Mouse (Mus musculus) MEL (cell line): ENCODE measurements around the gene Spata31d1a. TPM values are rescaled to one million over a fixed set of nuclear protein-coding genes. Genes with fewer than 3 reads are reported as not detected.

Experiments used
- DNase-seq: peaks from one replicate; pipeline ENCODE4 v3.0.0; 2011; ENCODE audit warnings: low read depth, low spot score
- H3K27ac ChIP-seq: 2 replicates; pipeline ENCODE4 v1.5.1; 2012; ENCODE audit warnings: low read depth, mild to moderate bottlenecking, control low read depth, low read length, moderate library complexity; ENCODE audit not compliant: control insufficient read depth
- H3K27me3 ChIP-seq, 2 experiments: fragments of 150-350 bp in 1 of 2; sonication (generic) in 1 of 2; 2 replicates each; pipeline ENCODE4 v1.6.1; 2012; ENCODE audit warnings: low read length in 2 of 2, mild to moderate bottlenecking in 2 of 2, improper control_type of control experiment in 1 of 2, moderate library complexity in 1 of 2; ENCODE audit not compliant: insufficient read depth in 2 of 2, control insufficient read depth in 1 of 2
- H3K36me3 ChIP-seq, 2 experiments: 2 replicates each; pipeline ENCODE4 v1.6.1; 2012 to 2014; ENCODE audit warnings: low read length in 2 of 2, improper control_type of control experiment in 1 of 2, inconsistent platforms in 1 of 2, mild to moderate bottlenecking in 1 of 2; ENCODE audit not compliant: insufficient read depth in 2 of 2, control insufficient read depth in 1 of 2
- H3K4me1 ChIP-seq, 2 experiments: fragments of 150-350 bp in 1 of 2; sonication (generic) in 1 of 2; 2 replicates each; pipeline ENCODE4 v1.6.1; 2012; ENCODE audit warnings: low read length in 2 of 2, improper control_type of control experiment in 1 of 2, mild to moderate bottlenecking in 1 of 2; ENCODE audit not compliant: insufficient read depth in 2 of 2, control insufficient read depth in 1 of 2
- H3K4me3 ChIP-seq, 2 experiments: fragments of 150-350 bp in 1 of 2; sonication (generic) in 1 of 2; 2 replicates each; pipeline ENCODE4 v1.5.1; 2012; ENCODE audit warnings: low read depth in 2 of 2, low read length in 2 of 2, mild to moderate bottlenecking in 2 of 2, moderate library complexity in 2 of 2, control low read depth in 1 of 2, improper control_type of control experiment in 1 of 2; ENCODE audit not compliant: control insufficient read depth in 1 of 2, insufficient read depth in 1 of 2
- H3K79me2 ChIP-seq: 2 replicates; pipeline ENCODE4 v1.6.1; 2012; ENCODE audit warnings: mild to moderate bottlenecking, low read length, moderate library complexity; ENCODE audit not compliant: control insufficient read depth, poor library complexity, insufficient read depth
- H3K9ac ChIP-seq: 2 replicates; pipeline ENCODE4 v1.6.1; 2012; ENCODE audit warnings: low read depth, mild to moderate bottlenecking, control low read depth, low read length, moderate library complexity; ENCODE audit not compliant: control insufficient read depth, poor library complexity, severe bottlenecking
- H3K9me3 ChIP-seq: fragments of 150-350 bp; sonication (generic); replicated peaks from 2 replicates; pipeline ENCODE4 v1.6.1; 2012; ENCODE audit warnings: mild to moderate bottlenecking, low read length, improper control_type of control experiment, moderate library complexity; ENCODE audit not compliant: insufficient read depth
- E2F4 ChIP-seq: IDR thresholded peaks from 2 replicates; pipeline ENCODE4 v1.6.1; 2011; ENCODE audit warnings: low read depth, low read length, improper control_type of control experiment, borderline replicate concordance
- EP300 ChIP-seq, 2 experiments: IDR thresholded peaks; 2 replicates each; pipeline ENCODE4 v1.6.1; 2011; ENCODE audit warnings: improper control_type of control experiment in 2 of 2, low read length in 2 of 2, low read depth in 1 of 2, mild to moderate bottlenecking in 1 of 2
- GABPA ChIP-seq: IDR thresholded peaks from 2 replicates; pipeline ENCODE4 v1.6.1; 2012; ENCODE audit warnings: low read depth, mild to moderate bottlenecking, inconsistent platforms, low read length, improper control_type of control experiment, moderate library complexity
- JUND ChIP-seq: IDR thresholded peaks from 2 replicates; pipeline ENCODE4 v1.6.1; 2011; ENCODE audit warnings: low read depth, mild to moderate bottlenecking, improper control_type of control experiment, low read length
- KAT2A ChIP-seq: conservative IDR thresholded peaks from 2 replicates; pipeline ENCODE4 v1.6.1; 2012; ENCODE audit warnings: low read depth, low read length, improper control_type of control experiment, inconsistent platforms
- MAFK ChIP-seq: IDR thresholded peaks from 2 replicates; pipeline ENCODE4 v1.6.1; 2011; ENCODE audit warnings: low read depth, mild to moderate bottlenecking, low read length, improper control_type of control experiment, borderline replicate concordance
- MAX ChIP-seq: IDR thresholded peaks from 2 replicates; pipeline ENCODE4 v1.6.1; 2011; ENCODE audit warnings: low read length, improper control_type of control experiment
- MEF2A ChIP-seq: IDR thresholded peaks from 2 replicates; pipeline ENCODE4 v1.6.1; 2014; ENCODE audit warnings: low read depth, mild to moderate bottlenecking, inconsistent platforms, low read length, improper control_type of control experiment; ENCODE audit not compliant: poor library complexity, insufficient replicate concordance, severe bottlenecking; ENCODE audit errors: extremely low read depth
- NELFE ChIP-seq: IDR thresholded peaks from 2 replicates; pipeline ENCODE4 v1.6.1; 2011; ENCODE audit warnings: low read depth, low read length, improper control_type of control experiment
- POLR2A ChIP-seq, 2 experiments: IDR thresholded peaks; 2 replicates each; pipeline ENCODE4 v1.6.1; 2011 to 2012; ENCODE audit warnings: low read length in 2 of 2, mild to moderate bottlenecking in 2 of 2, control low read depth in 1 of 2, improper control_type of control experiment in 1 of 2, low read depth in 1 of 2, moderate library complexity in 1 of 2; ENCODE audit not compliant: control insufficient read depth in 1 of 2, insufficient read depth in 1 of 2, poor library complexity in 1 of 2
- POLR2AphosphoS5 ChIP-seq: IDR thresholded peaks from 2 replicates; pipeline ENCODE4 v1.6.1; 2012; ENCODE audit warnings: low read depth, borderline replicate concordance, mild to moderate bottlenecking, inconsistent platforms, low read length, moderate library complexity, mixed read lengths
- SMC3 ChIP-seq: IDR thresholded peaks from 2 replicates; pipeline ENCODE4 v1.6.1; 2011; ENCODE audit warnings: low read depth, low read length, improper control_type of control experiment
- TBP ChIP-seq: IDR thresholded peaks from 2 replicates; pipeline ENCODE4 v1.8.0; 2011; ENCODE audit warnings: low read depth, low read length, improper control_type of control experiment
- TCF12 ChIP-seq: IDR thresholded peaks from 2 replicates; pipeline ENCODE4 v1.6.1; 2014; ENCODE audit warnings: low read depth, mild to moderate bottlenecking, inconsistent platforms, low read length, improper control_type of control experiment, moderate library complexity
- USF2 ChIP-seq, 2 experiments: IDR thresholded peaks; 2 replicates each; pipeline ENCODE4 v1.6.1; 2011 to 2012; ENCODE audit warnings: improper control_type of control experiment in 2 of 2, low read length in 2 of 2, borderline replicate concordance in 1 of 2, inconsistent platforms in 1 of 2, low read depth in 1 of 2, mild to moderate bottlenecking in 1 of 2; ENCODE audit not compliant: insufficient read depth in 1 of 2
- ZKSCAN1 ChIP-seq: IDR thresholded peaks from 2 replicates; pipeline ENCODE4 v1.6.1; 2012; ENCODE audit warnings: low read depth, mild to moderate bottlenecking, inconsistent platforms, low read length, improper control_type of control experiment, moderate library complexity
- polyA plus RNA-seq, 2 experiments: library from polyadenylated mRNA; stranded (reverse) in 1 of 2; unstranded in 1 of 2; fragments of >175 nt in 1 of 2; fragments of >200 nt in 1 of 2; gene quantifications; 2 replicates each; pipeline versions ENCODE4 v1.2.1 to v1.2.4; 2012; ENCODE audit warnings: low replicate concordance in 2 of 2, low read depth in 1 of 2; ENCODE audit not compliant: insufficient read length in 2 of 2, insufficient read depth in 1 of 2, missing spikeins in 1 of 2
- total RNA-seq: library from RNA; depleted of rRNA; stranded (reverse); fragments of 300-350 nt; gene quantifications from 2 replicates; pipeline ENCODE4 v1.2.3, GENCODE M21; 2012

Spata31d1a gene
- total and polyA plus RNA-seq, 3 experiments: 0.03 TPM; not detected in 2

- H3K9me3 ChIP-seq: no peaks in the 10 kb centered on the region
- peaks cover 0 to 2% of the 10 kb centered on the region in 2 experiments; a peak in 2 of 4 replicates for H3K36me3 ChIP-seq
- no peak overlapping the region for H3K9ac ChIP-seq
- H3K4me1 ChIP-seq: no peaks in the 10 kb centered on the region
- no peak for TF ChIP-seq NELFE
- no peak for TF ChIP-seq ZKSCAN1
- no peak for TF ChIP-seq SMC3
- no peak for TF ChIP-seq EP300 (IDR thresholded peaks at IDR 0.05; ENCODE audit: low read depth in 1 of 2, low read length in 2 of 2)
- no peak for TF ChIP-seq TBP
- no peaks in the 10 kb centered on the region for H3K27me3 ChIP-seq
- DNase-seq: no peak
- H3K4me3 ChIP-seq: no peak overlapping the region
- no peak overlapping the region for H3K27ac ChIP-seq
- no peaks in the 10 kb centered on the region for H3K79me2 ChIP-seq
Measured at GRCm38 (mm10) chr13:59661966-59662365, 48.2 kb downstream of the Spata31d1a start.

DNA sequence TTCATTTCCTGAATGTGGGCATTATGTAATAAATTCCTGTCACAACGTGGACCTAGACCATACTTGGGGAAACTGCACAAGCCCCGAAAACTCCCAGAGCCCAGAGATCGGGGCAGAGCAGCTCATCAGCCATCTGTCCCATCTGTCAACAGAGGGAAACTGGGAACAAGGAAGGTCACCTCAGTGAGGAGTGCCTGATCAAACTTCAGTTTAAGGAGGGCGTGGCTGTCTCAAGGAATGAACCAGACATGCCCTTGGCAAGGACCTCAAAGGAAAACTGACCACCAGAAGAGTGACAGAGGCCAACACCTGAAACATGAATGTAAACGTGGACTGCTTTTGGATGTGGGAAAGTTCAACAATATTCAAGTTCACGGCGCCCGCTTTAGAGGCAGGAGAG lies 48.7 kb downstream of the Spata31d1a start:
- Histone ChIP-seq H3K27ac (no peak overlapping the region), H3K4me1 (no peaks in the 10 kb centered on the region), H3K9ac (no peak overlapping the region), H3K79me2 (no peaks in the 10 kb centered on the region), H3K9me3 (no peaks in the 10 kb centered on the region), H3K27me3 (no peaks in the 10 kb centered on the region), H3K36me3 (peaks cover 0 to 2% of the 10 kb centered on the region in 2 experiments; a peak in 2 of 4 replicates), H3K4me3 (no peak overlapping the region)
- no peak for TF ChIP-seq KAT2A
- no peak for TF ChIP-seq POLR2AphosphoS5
- no peak for TF ChIP-seq MEF2A
- TF ChIP-seq SMC3: no peak
- no peak for TF ChIP-seq MAX
- no peak for TF ChIP-seq POLR2A (IDR thresholded peaks at IDR 0.05; ENCODE audit: control insufficient read depth in 1 of 2, insufficient read depth in 1 of 2, low read depth in 1 of 2, low read length in 2 of 2, poor library complexity in 1 of 2)
- TF ChIP-seq GABPA: no peak
- no peak for TF ChIP-seq NELFE
- TF ChIP-seq MAFK: no peak
- TF ChIP-seq E2F4: no peak
- TF ChIP-seq USF2 (IDR thresholded peaks at IDR 0.05; ENCODE audit: borderline replicate concordance in 1 of 2, insufficient read depth in 1 of 2, low read depth in 1 of 2, low read length in 2 of 2): no peak
- TF ChIP-seq TCF12: no peak
- no peak for TF ChIP-seq JUND
- DNase-seq: no peak
